Mouse (Mus musculus) heart, embryonic 14.5 days (tissue): ENCODE results near the gene Tmtc2. TPM values are rescaled to one million over a fixed set of nuclear protein-coding genes. Genes with fewer than 3 reads are reported as not detected.

Experiments used
- ATAC-seq: fragments of 200-750 bp; cut with Nextera tagmentation; 2 replicates; pipeline ENCODE4 v1.8.0; 2017; ENCODE audit warnings: low read depth, moderate TSS enrichment; ENCODE audit not compliant: insufficient number of reproducible peaks, insufficient read depth, low FRiP score
- H3K27ac ChIP-seq, 2 experiments: fragments of 200-500 bp in 1 of 2; fragments of 300-500 bp in 1 of 2; sonication (generic) in 1 of 2; replicated peaks in 1 of 2; 2 replicates each; pipeline ENCODE4 v1.5.1; 2012 to 2014; ENCODE audit warnings: low read depth in 2 of 2, low read length in 2 of 2, control low read depth in 1 of 2, mild to moderate bottlenecking in 1 of 2, mixed read lengths in 1 of 2; ENCODE audit not compliant: control insufficient read depth in 1 of 2, insufficient read depth in 1 of 2
- H3K27me3 ChIP-seq: fragments of 300-500 bp; sonication (generic); 2 replicates; pipeline ENCODE4 v1.6.1; 2014; ENCODE audit warnings: mild to moderate bottlenecking, low read length, control low read depth; ENCODE audit not compliant: control insufficient read depth, insufficient read depth
- H3K36me3 ChIP-seq: fragments of 300-500 bp; sonication (generic); 2 replicates; pipeline ENCODE4 v1.6.1; 2014; ENCODE audit warnings: mild to moderate bottlenecking, control low read depth, low read length, mixed read lengths; ENCODE audit not compliant: control insufficient read depth, insufficient read depth
- H3K4me1 ChIP-seq, 2 experiments: fragments of 200-500 bp in 1 of 2; fragments of 300-500 bp in 1 of 2; sonication (generic) in 1 of 2; 2 replicates each; pipeline ENCODE4 v1.6.1; 2012 to 2014; ENCODE audit warnings: low read length in 2 of 2, control low read depth in 1 of 2, mixed read lengths in 1 of 2; ENCODE audit not compliant: control insufficient read depth in 2 of 2, insufficient read depth in 2 of 2
- H3K4me2 ChIP-seq: fragments of 300-500 bp; sonication (generic); 2 replicates; pipeline ENCODE4 v1.6.1; 2014; ENCODE audit warnings: mild to moderate bottlenecking, low read length
- H3K4me3 ChIP-seq, 2 experiments: fragments of 200-500 bp in 1 of 2; fragments of 300-500 bp in 1 of 2; sonication (generic) in 1 of 2; 2 replicates each; pipeline ENCODE4 v1.5.1; 2012 to 2014; ENCODE audit warnings: low read length in 2 of 2, mild to moderate bottlenecking in 2 of 2, control low read depth in 1 of 2, low read depth in 1 of 2, moderate library complexity in 1 of 2; ENCODE audit not compliant: control insufficient read depth in 1 of 2, insufficient read depth in 1 of 2
- H3K9ac ChIP-seq: fragments of 300-500 bp; sonication (generic); 2 replicates; pipeline ENCODE4 v1.6.1; 2014; ENCODE audit warnings: mild to moderate bottlenecking, low read length
- H3K9me3 ChIP-seq: fragments of 300-500 bp; sonication (generic); 2 replicates; pipeline ENCODE4 v1.6.1; 2016; ENCODE audit warnings: low read length, control low read depth; ENCODE audit not compliant: control insufficient read depth
- WGBS: fragments of 180-500 bp; shearing (Covaris S2); extraction: QIAGEN DNeasy Blood & Tissue Kit; methylation state at CpG from one replicate; pipeline ENCODE4 v1.1.7; 2014; 5-methylcytosine and 5-hydroxymethylcytosine counted together
- polyA plus RNA-seq: library from polyadenylated mRNA; unstranded; fragments of >200 nt; fragmentation: Nextera tagmentation; extraction: Ambion mirVana; gene quantifications from 2 replicates; pipeline ENCODE4 v1.2.1, GENCODE M21; 2014

The Tmtc2 gene
- 2.5 and 3.3 TPM in 2 replicates for polyA plus RNA-seq

- no peaks in the 10 kb centered on the region for H3K36me3 ChIP-seq
- H3K27me3 ChIP-seq = no peaks in the 10 kb centered on the region
- under 1% methylated on average over 51 of the region's 61 CpGs for WGBS
- peak within 1 kb of the TSS; percentile 82 to 85 for H3K4me3 ChIP-seq
- ATAC-seq = peak; percentile 95
- H3K27ac ChIP-seq = peak within 1 kb of the TSS; percentile 67 to 80
- H3K9me3 ChIP-seq = no peaks in the 10 kb centered on the region
- peaks cover 5 to 18% of the 10 kb centered on the region in 2 experiments; a peak in 2 of 4 replicates for H3K4me1 ChIP-seq
- peak within 1 kb of the TSS; percentile 95 for H3K4me2 ChIP-seq
- peak within 1 kb of the TSS; percentile 82 for H3K9ac ChIP-seq
Measured at GRCm38 (mm10) chr10:105573908-105574694, at the start of gene Tmtc2. TSS of gene Tmtc2 (minus strand) at chr10:105574451.

DNA sequence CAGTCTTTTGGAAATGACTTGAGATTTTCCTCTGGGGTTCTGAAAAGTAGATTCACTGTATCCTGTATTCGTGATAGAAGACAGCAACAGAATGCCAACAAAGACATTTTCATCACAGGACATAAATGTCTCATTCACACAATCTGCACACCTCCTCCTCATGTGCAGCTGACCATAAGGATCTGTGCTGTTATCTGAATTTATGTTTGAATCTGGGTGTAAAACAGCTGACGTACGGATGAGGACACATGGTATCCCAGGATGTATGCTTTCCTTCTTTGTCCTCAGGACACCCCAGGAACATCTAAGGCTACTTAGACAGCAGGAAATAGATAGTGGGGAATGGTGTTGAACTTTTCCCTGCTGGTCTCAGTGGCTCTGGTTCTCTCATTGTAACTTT is 37.9 kb upstream of the Tmtc2 start:
- ATAC-seq = no peak
- 68% methylated on average over 3 of the region's 3 CpGs for WGBS

GRCm38 (mm10) chr10:105598826-105599225 is 24.6 kb upstream of the Tmtc2 start:
- H3K4me3 ChIP-seq = no peak overlapping the region
- WGBS = 77% methylated on average over 8 of the region's 8 CpGs
- ATAC-seq = no peak
- no peaks in the 10 kb centered on the region for H3K36me3 ChIP-seq
- no peak overlapping the region for H3K4me2 ChIP-seq
- H3K9me3 ChIP-seq = no peaks in the 10 kb centered on the region
- H3K27me3 ChIP-seq = no peaks in the 10 kb centered on the region
- no peak overlapping the region for H3K9ac ChIP-seq
- H3K4me1 ChIP-seq = peaks cover 2 to 7% of the 10 kb centered on the region in 2 experiments; a peak in 2 of 4 replicates
- H3K27ac ChIP-seq = no peak overlapping the region

More for the DNA sequence above, 37.9 kb upstream of the Tmtc2 start:
- Histone ChIP-seq H3K9me3 (no peaks in the 10 kb centered on the region), H3K36me3 (no peaks in the 10 kb centered on the region), H3K27ac (no peak overlapping the region), H3K4me2 (no peak overlapping the region), H3K4me3 (no peak overlapping the region), H3K4me1 (peaks cover 0 to 2% of the 10 kb centered on the region in 2 experiments; a peak in 2 of 4 replicates), H3K9ac (no peak overlapping the region), H3K27me3 (no peaks in the 10 kb centered on the region)

- no peak overlapping the region for H3K27ac ChIP-seq
- no peaks in the 10 kb centered on the region for H3K27me3 ChIP-seq
- no peak overlapping the region for H3K9ac ChIP-seq
- 67% methylated on average over 3 of the region's 3 CpGs for WGBS
- H3K4me2 ChIP-seq = no peak overlapping the region
- ATAC-seq = no peak
- no peaks in the 10 kb centered on the region for H3K9me3 ChIP-seq
- peaks cover 2 to 7% of the 10 kb centered on the region in 2 experiments; a peak in 2 of 4 replicates for H3K4me1 ChIP-seq
- H3K36me3 ChIP-seq = no peaks in the 10 kb centered on the region
- H3K4me3 ChIP-seq = no peak overlapping the region
Measured at GRCm38 (mm10) chr10:105597226-105597625, 23.0 kb upstream of the Tmtc2 start.

DNA sequence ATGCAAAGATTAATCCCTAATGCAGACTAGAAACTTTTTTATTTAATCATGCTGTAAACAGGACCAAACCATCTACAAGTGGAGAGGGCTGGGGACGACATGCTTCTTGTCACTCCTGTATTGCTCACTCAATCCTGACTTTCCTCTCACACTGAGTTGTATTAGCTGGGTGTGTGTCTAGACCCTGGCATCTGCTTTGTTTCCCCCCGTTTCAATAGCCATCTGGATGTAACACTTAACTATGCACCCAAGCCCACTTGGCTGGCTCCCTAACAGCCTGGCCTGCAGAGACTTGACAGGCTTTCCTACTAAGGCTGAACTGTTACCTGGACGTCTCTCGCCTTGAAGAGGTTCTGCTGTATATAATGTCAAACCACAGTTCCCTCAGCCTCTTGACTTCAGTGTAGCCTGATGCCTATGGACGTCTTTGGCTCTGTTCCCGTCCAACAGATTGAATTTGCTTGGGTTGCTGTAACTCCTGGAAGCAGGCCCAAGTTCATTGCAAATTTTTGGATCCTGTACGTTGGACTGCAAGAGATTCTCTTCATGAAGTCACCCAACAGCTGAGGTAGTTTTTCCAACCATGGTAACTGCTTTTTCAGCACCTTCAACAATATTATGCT is 21.3 kb upstream of the Tmtc2 start:
- no peak overlapping the region for H3K4me2 ChIP-seq
- ATAC-seq = no peak
- no peaks in the 10 kb centered on the region for H3K36me3 ChIP-seq
- peaks cover 2 to 7% of the 10 kb centered on the region in 2 experiments; a peak in 2 of 4 replicates for H3K4me1 ChIP-seq
- no peak overlapping the region for H3K4me3 ChIP-seq
- H3K9me3 ChIP-seq = no peaks in the 10 kb centered on the region
- no peak overlapping the region for H3K9ac ChIP-seq
- 68% methylated on average over 7 of the region's 7 CpGs for WGBS
- no peaks in the 10 kb centered on the region for H3K27me3 ChIP-seq
- H3K27ac ChIP-seq = no peak overlapping the region

GRCm38 (mm10) chr10:105588141-105588540 is 13.9 kb upstream of the Tmtc2 start:
- Histone ChIP-seq H3K9me3 (no peaks in the 10 kb centered on the region), H3K9ac (no peak overlapping the region), H3K4me3 (no peak overlapping the region), H3K27ac (no peak overlapping the region), H3K36me3 (no peaks in the 10 kb centered on the region), H3K4me2 (no peak overlapping the region), H3K4me1 (no peaks in the 10 kb centered on the region), H3K27me3 (no peaks in the 10 kb centered on the region)
- ATAC-seq = no peak

- Histone ChIP-seq H3K9ac (no peak overlapping the region), H3K9me3 (no peaks in the 10 kb centered on the region), H3K4me1 (peaks cover 0 to 3% of the 10 kb centered on the region in 2 experiments; a peak in 2 of 4 replicates), H3K36me3 (no peaks in the 10 kb centered on the region), H3K27me3 (no peaks in the 10 kb centered on the region), H3K4me2 (no peak overlapping the region), H3K4me3 (no peak overlapping the region), H3K27ac (no peak overlapping the region)
- WGBS = 13% methylated on average over 2 of the region's 2 CpGs
- no peak for ATAC-seq
Measured at GRCm38 (mm10) chr10:105579318-105579717, 5.1 kb upstream of the Tmtc2 start.
